Mouse (Mus musculus): ENCODE data around the gene Csk. TPM values are rescaled to one million over a fixed set of nuclear protein-coding genes. Genes with fewer than 3 reads are reported as not detected.

Csk gene
- total RNA-seq, 2 experiments from 2014 or later = 61.5 to 63.7 TPM

DNA sequence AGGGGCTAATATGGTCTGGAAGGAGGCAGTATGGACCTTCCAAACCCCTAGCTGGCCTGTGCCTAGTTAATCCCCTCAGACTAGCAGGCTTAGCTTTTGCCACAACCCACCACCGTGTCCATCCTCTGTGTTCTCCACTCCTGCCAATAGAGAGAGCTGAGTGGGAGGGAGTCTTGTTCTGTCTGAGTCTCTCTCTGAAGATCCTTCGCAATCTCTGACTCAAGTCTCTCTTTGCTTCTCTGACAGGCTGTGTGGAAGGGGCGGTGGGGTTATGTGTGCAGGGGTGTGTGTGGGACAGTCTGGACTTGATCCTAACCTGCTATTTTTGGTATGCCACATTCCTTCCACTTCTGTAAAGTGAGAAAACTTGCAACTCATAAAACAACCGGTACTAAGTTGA is 48.6 kb downstream of the Csk start:
- no peak for DNase-seq

GRCm38 (mm10) chr9:57602098-57602497 is 51.3 kb downstream of the Csk start:
- no peak for DNase-seq

DNA sequence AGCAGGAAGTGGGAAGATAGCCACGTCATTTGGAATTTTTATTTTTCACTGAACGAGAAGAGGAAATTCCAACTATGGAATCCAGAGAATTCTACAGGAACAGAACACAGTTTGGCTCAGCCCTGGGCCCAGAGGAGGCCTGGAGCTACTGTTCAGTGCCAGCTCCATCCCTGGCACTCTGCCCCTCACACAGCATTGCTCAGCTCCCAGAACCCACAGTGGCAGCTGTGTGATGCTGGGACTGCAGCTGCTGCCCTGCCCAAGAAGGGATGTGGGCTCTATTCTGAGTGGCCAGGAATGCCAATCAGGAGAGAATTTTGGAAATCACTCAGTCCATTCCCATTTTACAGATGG is 52.1 kb downstream of the Csk start:
- no peak for DNase-seq

- no peak for DNase-seq
Measured at GRCm38 (mm10) chr9:57600620-57601352, 52.6 kb downstream of the Csk start.

- DNase-seq = no peak
Measured at GRCm38 (mm10) chr9:57598851-57599563, 54.4 kb downstream of the Csk start.

DNA sequence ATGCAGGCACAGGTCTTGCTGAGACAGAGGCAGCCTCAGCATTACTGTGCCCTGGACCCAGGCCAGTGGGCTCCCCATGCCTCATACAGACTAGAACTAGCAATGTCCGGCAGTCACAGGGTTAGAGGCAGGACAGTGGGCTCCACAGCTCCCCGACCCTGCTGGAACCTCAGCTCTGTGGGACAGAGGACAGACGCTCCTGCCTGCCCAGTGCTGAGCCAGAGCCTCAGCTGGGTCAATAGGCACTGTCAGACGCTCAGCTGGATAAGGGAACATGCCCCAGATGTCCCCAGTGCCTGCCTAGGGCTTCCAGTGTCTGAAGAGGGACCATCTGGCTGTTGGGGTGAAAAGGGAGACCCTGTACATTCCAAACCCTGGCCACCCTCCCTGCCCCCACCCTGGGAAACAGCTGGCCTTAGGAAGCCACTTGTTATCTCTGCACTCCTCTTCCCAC is 55.5 kb downstream of the Csk start:
- no peak for DNase-seq

GRCm38 (mm10) chr9:57597265-57597664 is 56.2 kb downstream of the Csk start:
- DNase-seq = no peak

- no peak for DNase-seq
Measured at GRCm38 (mm10) chr9:57594174-57594509, 59.3 kb downstream of the Csk start.

DNA sequence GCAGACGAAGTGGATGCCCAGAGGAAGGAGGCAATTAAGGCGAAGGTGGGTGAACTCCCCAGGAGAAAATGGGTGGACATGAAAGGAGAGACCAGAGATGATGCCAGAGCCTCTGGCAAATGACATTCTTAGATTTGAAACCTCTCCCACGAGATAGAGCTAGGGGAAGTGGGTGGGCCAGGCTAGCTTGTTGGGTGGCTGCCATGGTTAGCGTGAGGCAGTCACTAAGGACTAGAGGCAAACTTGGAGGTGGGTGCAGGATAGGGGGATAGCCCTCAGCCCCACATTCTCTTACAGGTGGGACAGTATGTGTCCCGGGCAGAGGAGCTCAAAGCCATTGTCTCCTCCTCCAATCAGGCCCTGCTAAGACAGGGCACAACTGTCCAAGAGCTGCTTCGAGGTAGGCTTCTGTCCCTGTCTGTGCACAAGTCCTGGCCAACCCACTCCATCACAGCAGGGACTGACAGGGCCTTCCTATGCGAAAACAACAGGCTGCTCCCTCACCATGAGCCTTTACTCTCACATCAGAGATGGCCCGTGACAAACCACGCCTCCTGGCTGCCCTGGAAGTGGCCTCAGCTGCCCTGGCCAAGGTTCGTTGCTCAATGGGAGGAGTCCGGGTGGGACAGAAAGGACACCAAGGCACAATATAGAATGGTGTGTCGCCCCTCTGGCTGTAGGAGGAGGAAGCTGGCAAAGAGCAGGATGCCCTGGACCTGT is 59.8 kb downstream of the Csk start:
- DNase-seq = no peak

DNA sequence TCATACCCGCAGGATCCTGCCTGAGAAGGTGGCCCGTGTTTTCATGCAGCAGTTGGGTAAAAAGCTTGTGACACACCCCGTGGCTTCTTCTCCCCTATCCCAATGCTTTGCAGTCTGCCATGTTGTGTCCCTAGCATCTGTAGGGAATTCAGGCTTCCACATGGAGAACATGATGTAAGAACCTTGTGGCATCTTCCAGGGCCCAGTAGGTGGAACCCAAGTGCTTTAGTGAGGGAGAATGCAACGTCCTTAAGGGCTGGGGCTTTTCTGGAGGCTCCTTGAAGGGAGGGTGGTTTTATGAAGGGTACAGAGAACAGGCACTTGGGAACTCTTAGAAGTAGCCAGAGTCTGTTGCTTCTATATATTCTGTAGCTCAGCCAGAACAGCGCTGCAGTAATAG is 62.7 kb downstream of the Csk start:
- no peak for DNase-seq

GRCm38 (mm10) chr9:57589224-57590126 is 64.0 kb downstream of the Csk start, which contains the start of gene Ulk3:
Ulk3 (plus strand) TSS chr9:57589452.
- DNase-seq = peak; percentile 89

DNA sequence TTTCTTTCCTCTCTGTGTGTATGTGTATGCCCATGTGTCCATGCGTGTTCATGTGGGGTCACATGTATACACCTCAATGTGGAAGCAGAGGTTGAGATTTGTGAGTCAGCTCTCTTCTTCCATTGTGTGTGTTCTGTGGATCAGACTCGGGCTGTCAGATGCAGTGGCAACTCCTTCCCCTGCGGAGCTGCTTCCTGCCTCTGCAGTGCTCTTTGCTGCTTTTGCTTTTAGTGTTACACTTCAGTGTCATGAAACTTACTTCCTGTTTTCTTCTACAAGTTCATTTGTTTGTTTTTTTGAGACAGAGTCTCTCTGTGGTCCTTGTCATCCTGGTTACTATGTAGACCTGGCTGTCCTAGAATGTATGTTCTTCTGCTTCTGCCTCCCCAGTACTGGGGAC is 68.4 kb downstream of the Csk start:
- no peak for DNase-seq

- DNase-seq = no peak
Measured at GRCm38 (mm10) chr9:57577144-57577849, 76.1 kb downstream of the Csk start.

Other genes starting within 250 kb of the Csk start
- 10 to 100 TPM; 13.9 to 21.9 TPM for gene Ppcdc, start 213.5 kb downstream of the Csk start, total RNA-seq (2021)
- 10 to 100 TPM; 15.2 to 19.9 TPM for gene Scamp5, start 185.6 kb downstream of the Csk start, total RNA-seq (2021)
- 1 to 10 TPM; 1.8 to 3.6 TPM for gene Rpp25, start 149.6 kb downstream of the Csk start, total RNA-seq (2021)
- 1,000 to 10,000 TPM; 1,277 to 1,442 TPM for gene Cox5a, start 132.4 kb downstream of the Csk start, total RNA-seq (2021)
- gene Fam219b, start 116.1 kb downstream of the Csk start, total RNA-seq (2021) = 10 to 100 TPM; 19.6 to 23.4 TPM
- gene Mpi, start 100.9 kb downstream of the Csk start, total RNA-seq (2021) = 10 to 100 TPM; 31.1 to 47.1 TPM
- 10 to 100 TPM; 42.9 to 48.5 TPM for gene Scamp2, start 92.7 kb downstream of the Csk start, total RNA-seq (2021)
- gene Ulk3, start 64.2 kb downstream of the Csk start, total RNA-seq (2021) = 10 to 100 TPM in 1 of 2 experiments, 1 to 10 TPM in 1; 9.2 to 17.0 TPM
- gene Cplx3, start 47.4 kb downstream of the Csk start, total RNA-seq (2021) = not detected
- not detected for gene Lman1l, start 32.9 kb downstream of the Csk start, total RNA-seq (2021)
- gene Cyp1a2, start 30.1 kb upstream of the Csk start, total RNA-seq (2021) = 10 to 100 TPM; 14.5 to 36.5 TPM
- under 1 TPM; 0.15 to 0.45 TPM for gene Cyp1a1, start 34.3 kb upstream of the Csk start, total RNA-seq (2021)
- 10 to 100 TPM; 11.7 to 12.0 TPM for gene Edc3, start 54.9 kb upstream of the Csk start, total RNA-seq (2021)
- 10 to 100 TPM; 65.3 to 79.1 TPM for gene Clk3, start 112.2 kb upstream of the Csk start, total RNA-seq (2021)
- 1 to 10 TPM; 3.3 to 4.4 TPM for gene Arid3b, start 183.2 kb upstream of the Csk start, total RNA-seq (2021)

All from adrenal gland, postnatal 10 days (tissue).